Mouse (Mus musculus) embryonic facial prominence, embryonic 14.5 days (tissue): Measurements from ENCODE around the gene Bcl2. TPM values are rescaled to one million over a fixed set of nuclear protein-coding genes. Genes with fewer than 3 reads are reported as not detected.

ENCODE experiments used
- ATAC-seq: fragments of 200-750 bp; cut with Nextera tagmentation; 2 replicates; pipeline ENCODE4 v1.8.0; 2017; ENCODE audit warnings: low read depth, moderate number of reproducible peaks, moderate TSS enrichment
- DNase-seq: peaks from one replicate; pipeline ENCODE4 v3.0.0-alpha.2; 2015; ENCODE audit warnings: low spot score
- H3K27ac ChIP-seq: fragments of 300-500 bp; sonication (generic); replicated peaks from 2 replicates; pipeline ENCODE4 v1.5.1; 2014; ENCODE audit warnings: low read depth, mild to moderate bottlenecking, low read length, moderate library complexity
- H3K27me3 ChIP-seq: fragments of 300-500 bp; sonication (generic); replicated peaks from 2 replicates; pipeline ENCODE4 v1.6.1; 2014; ENCODE audit warnings: low read length; ENCODE audit not compliant: control insufficient read depth, insufficient read depth
- H3K36me3 ChIP-seq: fragments of 300-500 bp; sonication (generic); 2 replicates; pipeline ENCODE4 v1.6.1; 2014; ENCODE audit warnings: low read length, mixed read lengths; ENCODE audit not compliant: control insufficient read depth, insufficient read depth
- H3K4me1 ChIP-seq: fragments of 300-500 bp; sonication (generic); 2 replicates; pipeline ENCODE4 v1.6.1; 2014; ENCODE audit warnings: antibody characterized with exemption, low read length; ENCODE audit not compliant: control insufficient read depth, insufficient read depth
- H3K4me2 ChIP-seq: fragments of 300-500 bp; sonication (generic); 2 replicates; pipeline ENCODE4 v1.6.1; 2014; ENCODE audit warnings: low read depth, mild to moderate bottlenecking, low read length, moderate library complexity, mixed read lengths
- H3K4me3 ChIP-seq: fragments of 300-500 bp; sonication (generic); 2 replicates; pipeline ENCODE4 v1.5.1; 2014; ENCODE audit warnings: low read depth, mild to moderate bottlenecking, low read length
- H3K9ac ChIP-seq: fragments of 300-500 bp; sonication (generic); 2 replicates; pipeline ENCODE4 v1.6.1; 2014; ENCODE audit warnings: low read depth, mild to moderate bottlenecking, low read length, moderate library complexity, mixed read lengths
- H3K9me3 ChIP-seq: fragments of 300-500 bp; sonication (generic); 2 replicates; pipeline ENCODE4 v1.6.1; 2016; ENCODE audit warnings: low read length; ENCODE audit not compliant: control insufficient read depth
- WGBS: fragments of 180-500 bp; shearing (Covaris S2); extraction: QIAGEN DNeasy Blood & Tissue Kit; methylation state at CpG from one replicate; pipeline ENCODE4 v1.1.7; 2014; 5-methylcytosine and 5-hydroxymethylcytosine counted together
- polyA plus RNA-seq: library from polyadenylated mRNA; unstranded; fragments of >200 nt; fragmentation: Nextera tagmentation; extraction: Ambion mirVana; gene quantifications from 2 replicates; pipeline ENCODE4 v1.2.1, GENCODE M21; 2014

Gene Bcl2
- polyA plus RNA-seq, 1 experiment from 2014 or later: 11.1 TPM

DNA sequence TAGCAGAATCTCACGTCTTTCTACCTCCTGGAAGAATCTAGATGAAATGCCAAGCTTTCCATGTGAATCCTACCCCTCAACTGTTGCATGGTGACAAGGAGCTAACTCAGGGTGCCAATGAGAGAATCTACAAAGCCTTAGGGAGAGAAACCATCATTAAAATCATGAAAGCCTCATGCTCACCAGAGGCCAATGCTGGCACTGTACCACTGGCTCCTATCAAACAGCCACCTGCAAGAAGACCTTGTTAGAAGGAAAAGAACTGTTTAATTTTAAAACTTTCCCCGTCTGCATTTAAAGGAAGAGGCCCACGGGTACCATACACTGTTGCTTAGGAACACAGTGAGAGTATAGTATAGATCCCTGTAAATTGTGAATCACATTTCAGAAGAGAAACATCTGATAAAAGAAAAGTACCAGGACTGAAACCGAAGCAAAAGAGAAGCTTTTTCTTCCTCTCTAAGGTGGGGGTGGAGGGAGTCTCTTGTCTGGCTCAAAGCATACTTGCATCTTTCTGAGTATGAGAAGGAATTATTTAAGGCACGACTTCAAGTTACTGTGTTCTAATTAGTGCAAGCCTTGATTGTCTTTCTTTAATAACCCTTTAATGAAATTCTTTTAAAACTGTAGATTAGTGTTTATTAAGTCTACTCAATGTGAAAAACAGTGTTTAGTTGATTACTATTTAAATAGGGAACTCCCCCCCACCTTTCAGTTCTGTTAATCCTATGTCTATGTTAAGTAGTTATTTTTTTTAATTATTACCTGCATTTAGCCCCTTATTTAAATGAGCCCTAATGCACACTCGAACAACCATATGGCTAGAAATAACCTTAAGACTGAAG, 6.8 kb downstream of the Bcl2 start:
- DNase-seq: no peak
- H3K9ac ChIP-seq: no peak overlapping the region
- WGBS: 78% methylated on average over 6 of the region's 6 CpGs
- no peaks in the 10 kb centered on the region for H3K27me3 ChIP-seq
- H3K4me2 ChIP-seq: no peak overlapping the region
- no peak for ATAC-seq
- peaks cover 23% of the 10 kb centered on the region for H3K4me1 ChIP-seq
- no peaks in the 10 kb centered on the region for H3K9me3 ChIP-seq
- no peak overlapping the region for H3K27ac ChIP-seq
- no peaks in the 10 kb centered on the region for H3K36me3 ChIP-seq
- H3K4me3 ChIP-seq: no peak overlapping the region

DNA sequence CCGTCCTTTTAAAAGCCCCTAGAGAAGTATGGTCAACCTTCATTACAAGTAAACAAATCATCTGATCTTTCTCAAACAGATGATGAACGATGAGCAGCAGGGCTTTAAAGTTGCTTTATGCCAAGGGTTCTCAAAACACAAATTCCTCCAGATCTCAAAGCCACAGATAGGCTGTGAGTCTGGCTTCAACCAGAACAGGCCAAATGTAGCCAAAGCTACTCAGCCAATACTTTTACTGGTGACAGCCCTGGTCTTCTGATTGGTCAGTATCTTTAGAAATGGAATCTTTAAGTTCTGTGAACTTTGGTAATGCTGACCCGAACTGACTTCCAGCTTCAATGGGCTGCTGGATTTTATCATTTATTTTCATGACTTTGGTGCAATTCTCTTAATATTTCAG, 10.9 kb downstream of the Bcl2 start:
- H3K4me3 ChIP-seq: no peak overlapping the region
- H3K27ac ChIP-seq: no peak overlapping the region
- WGBS: 58% methylated on average over 3 of the region's 3 CpGs
- ATAC-seq (no peak), DNase-seq (no peak)
- no peak overlapping the region for H3K9ac ChIP-seq
- H3K4me2 ChIP-seq: no peak overlapping the region
- H3K27me3 ChIP-seq: no peaks in the 10 kb centered on the region
- H3K4me1 ChIP-seq: peaks cover 2% of the 10 kb centered on the region; the same call in 1 of the 2 replicates
- H3K36me3 ChIP-seq: no peaks in the 10 kb centered on the region
- no peaks in the 10 kb centered on the region for H3K9me3 ChIP-seq

- Histone ChIP-seq H3K4me2 (no peak overlapping the region), H3K4me3 (no peak overlapping the region), H3K4me1 (no peaks in the 10 kb centered on the region), H3K9ac (no peak overlapping the region), H3K27ac (no peak overlapping the region), H3K27me3 (no peaks in the 10 kb centered on the region), H3K36me3 (no peaks in the 10 kb centered on the region), H3K9me3 (no peaks in the 10 kb centered on the region)
- peak; percentile 55 for DNase-seq
- no peak for ATAC-seq
- 64% methylated on average over 4 of the region's 4 CpGs for WGBS
These were observed 11.5 kb downstream of the Bcl2 start for GRCm38 (mm10) chr1:106702471-106703175.

DNA sequence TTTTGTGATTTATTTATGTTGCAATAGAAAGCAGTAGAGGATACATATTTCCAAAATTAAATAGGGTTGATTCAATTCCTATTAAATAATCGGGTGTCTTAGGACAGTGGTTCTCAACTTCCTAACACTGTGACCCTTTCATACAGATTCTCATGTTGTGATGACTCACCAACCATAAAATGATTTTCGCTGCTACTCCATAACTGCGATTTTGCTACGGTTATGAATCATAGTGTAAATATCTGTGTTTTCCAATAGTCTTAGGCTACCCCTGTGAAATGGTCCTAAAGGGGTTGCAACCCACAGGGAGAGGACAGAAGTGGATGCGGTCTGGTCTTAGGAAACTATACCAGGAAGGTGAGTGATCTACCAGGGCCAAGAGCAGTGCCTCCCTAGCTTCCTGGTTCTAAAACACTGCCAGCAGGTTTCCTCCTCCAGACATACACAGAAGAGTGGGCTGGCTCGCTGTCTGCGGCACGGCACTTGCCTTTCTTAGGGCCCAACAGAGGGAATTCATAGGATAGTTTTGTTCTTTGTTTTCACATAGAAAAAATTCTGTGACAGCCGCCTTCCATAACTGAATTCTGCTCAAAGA, 13.5 kb downstream of the Bcl2 start:
- no peaks in the 10 kb centered on the region for H3K4me1 ChIP-seq
- no peaks in the 10 kb centered on the region for H3K9me3 ChIP-seq
- no peaks in the 10 kb centered on the region for H3K36me3 ChIP-seq
- 86% methylated on average over 9 of the region's 9 CpGs for WGBS
- H3K4me2 ChIP-seq: no peak overlapping the region
- H3K27ac ChIP-seq: no peak overlapping the region
- ATAC-seq (no peak), DNase-seq (no peak)
- H3K9ac ChIP-seq: no peak overlapping the region
- no peak overlapping the region for H3K4me3 ChIP-seq
- H3K27me3 ChIP-seq: no peaks in the 10 kb centered on the region

- DNase-seq: no peak
- WGBS: 89% methylated on average over 5 of the region's 5 CpGs
- Histone ChIP-seq H3K36me3 (no peaks in the 10 kb centered on the region), H3K4me1 (no peaks in the 10 kb centered on the region), H3K27me3 (no peaks in the 10 kb centered on the region), H3K4me2 (no peak overlapping the region), H3K27ac (no peak overlapping the region), H3K4me3 (no peak overlapping the region), H3K9ac (no peak overlapping the region), H3K9me3 (no peaks in the 10 kb centered on the region)
- no peak for ATAC-seq
These were observed 17.6 kb downstream of the Bcl2 start for GRCm38 (mm10) chr1:106696472-106696871.

- Histone ChIP-seq H3K27ac (no peak overlapping the region), H3K36me3 (no peaks in the 10 kb centered on the region), H3K4me3 (no peak overlapping the region), H3K4me2 (no peak overlapping the region), H3K9me3 (no peaks in the 10 kb centered on the region), H3K4me1 (no peaks in the 10 kb centered on the region), H3K9ac (no peak overlapping the region), H3K27me3 (no peaks in the 10 kb centered on the region)
- ATAC-seq (no peak), DNase-seq (no peak)
- WGBS: 86% methylated on average over 4 of the region's 4 CpGs
These were observed 18.4 kb downstream of the Bcl2 start for GRCm38 (mm10) chr1:106695649-106696048.

DNA sequence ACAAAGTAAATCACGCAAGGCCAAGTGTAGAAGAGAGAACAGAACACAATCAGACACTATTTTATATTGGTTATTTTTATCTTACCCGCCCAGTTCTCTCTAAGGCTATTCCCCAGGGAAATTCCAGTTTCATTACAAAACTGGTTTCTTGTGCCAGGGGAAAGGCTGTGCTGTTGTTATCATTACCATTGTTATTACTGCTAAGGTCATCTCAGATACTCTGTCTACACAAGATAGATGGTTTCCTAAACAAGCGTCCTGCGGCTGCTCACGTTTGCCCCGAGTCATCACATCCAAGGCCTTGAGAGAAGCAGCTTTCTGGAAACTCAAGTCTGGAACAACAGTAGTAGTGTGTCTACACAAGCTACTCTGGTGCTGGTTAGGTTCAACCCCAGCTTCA, 19.8 kb downstream of the Bcl2 start:
- DNase-seq (no peak), ATAC-seq (no peak)
- Histone ChIP-seq H3K4me2 (no peak overlapping the region), H3K4me3 (no peak overlapping the region), H3K4me1 (no peaks in the 10 kb centered on the region), H3K36me3 (no peaks in the 10 kb centered on the region), H3K9me3 (no peaks in the 10 kb centered on the region), H3K27ac (no peak overlapping the region), H3K9ac (no peak overlapping the region), H3K27me3 (no peaks in the 10 kb centered on the region)
- WGBS: 85% methylated on average over 6 of the region's 6 CpGs

DNA sequence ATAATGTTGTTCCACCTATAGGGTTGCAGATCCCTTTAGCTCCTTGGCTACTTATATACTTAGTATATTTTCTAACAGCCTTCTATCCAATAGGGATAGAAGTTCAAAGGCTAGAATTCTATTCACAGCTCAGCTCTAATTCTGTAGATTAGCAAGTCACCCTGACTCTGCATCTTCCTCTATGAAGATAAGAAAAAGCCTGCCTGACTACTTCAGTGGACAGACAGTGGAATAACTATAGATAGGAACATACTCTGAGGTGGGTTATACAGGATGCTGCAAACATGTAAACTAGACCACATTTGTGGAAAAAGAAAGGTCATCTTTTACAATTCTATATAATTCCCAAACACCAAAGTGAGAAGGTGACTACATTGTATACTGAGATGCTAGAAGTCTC, 21.5 kb downstream of the Bcl2 start:
- Histone ChIP-seq H3K4me2 (no peak overlapping the region), H3K9me3 (no peaks in the 10 kb centered on the region), H3K36me3 (no peaks in the 10 kb centered on the region), H3K4me3 (no peak overlapping the region), H3K9ac (no peak overlapping the region), H3K27me3 (no peaks in the 10 kb centered on the region), H3K27ac (no peak overlapping the region), H3K4me1 (no peaks in the 10 kb centered on the region)
- no peak for ATAC-seq
- no peak for DNase-seq
